Mouse (Mus musculus): Measurements from ENCODE around the gene Vash1. TPM values are rescaled to one million over a fixed set of nuclear protein-coding genes. Genes with fewer than 3 reads are reported as not detected.
A peak's percentile ranks its signal among the peaks of the same experiment; 100 is the strongest.

Vash1 gene
- polyA plus RNA-seq, 1 experiment from 2014 or later, result 6.8 TPM

GRCm38 (mm10) chr12:86679546-86679930, 1.0 kb downstream of the Vash1 start:
- peak overlapping the region; percentile 77 for H3K9ac ChIP-seq (ENCODE audit: low read length)
- H3K4me3 ChIP-seq (replicated peaks; ENCODE audit: low read length), result peak overlapping the region; percentile 74
- ATAC-seq (ENCODE audit: insufficient read depth, low FRiP score), result no peak
- peak overlapping the region; percentile 72; the same call in 1 of the 2 replicates for H3K27ac ChIP-seq (ENCODE audit: low read length)
- H3K4me1 ChIP-seq (ENCODE audit: control insufficient read depth, insufficient read depth, low read length), result peaks cover 4% of the 10 kb centered on the region; the same call in 1 of the 2 replicates
- 2% methylated on average over 9 of the region's 9 CpGs for WGBS
- no peaks in the 10 kb centered on the region; the same call in 1 of the 2 replicates for H3K27me3 ChIP-seq (ENCODE audit: control insufficient read depth, insufficient read depth, low read length)
- H3K4me2 ChIP-seq (ENCODE audit: low read depth, low read length), result peak overlapping the region; percentile 100
- H3K36me3 ChIP-seq (ENCODE audit: control insufficient read depth, insufficient read depth, low read length), result no peaks in the 10 kb centered on the region
- H3K9me3 ChIP-seq (replicated peaks; ENCODE audit: control insufficient read depth, low read length), result no peaks in the 10 kb centered on the region

DNA sequence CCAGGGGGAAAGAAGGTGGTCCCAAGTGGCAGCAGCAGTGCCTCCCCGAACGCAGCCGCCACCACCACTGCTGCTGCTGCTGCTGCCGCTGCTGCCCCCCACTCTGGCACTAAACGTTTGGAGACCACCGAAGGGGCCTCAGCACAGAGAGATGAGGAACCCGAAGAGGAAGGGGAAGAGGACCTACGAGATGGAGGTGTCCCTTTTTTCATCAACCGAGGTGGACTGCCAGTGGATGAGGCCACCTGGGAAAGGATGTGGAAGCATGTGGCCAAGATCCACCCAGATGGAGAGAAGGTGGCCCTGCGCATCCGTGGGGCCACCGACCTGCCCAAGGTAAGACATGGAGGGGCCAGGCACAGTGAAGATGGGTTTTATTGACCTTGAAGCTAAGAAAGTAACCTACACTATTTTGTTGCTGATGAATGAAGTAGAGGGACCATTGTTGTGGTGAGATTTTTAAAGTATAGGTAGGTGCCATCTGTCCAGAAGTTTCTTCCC, 1.5 kb downstream of the Vash1 start:
- Histone ChIP-seq H3K36me3 (ENCODE audit: control insufficient read depth, insufficient read depth, low read length) (no peaks in the 10 kb centered on the region), H3K27me3 (ENCODE audit: control insufficient read depth, insufficient read depth, low read length) (no peaks in the 10 kb centered on the region; the same call in 1 of the 2 replicates), H3K27ac (ENCODE audit: low read length) (0 out of 2 replicates have a peak overlapping the region, but pooled peaks have one; percentile 38), H3K9ac (ENCODE audit: low read length) (peak overlapping the region; percentile 77), H3K9me3 (replicated peaks; ENCODE audit: control insufficient read depth, low read length) (no peaks in the 10 kb centered on the region), H3K4me1 (ENCODE audit: control insufficient read depth, insufficient read depth, low read length) (peaks cover 4% of the 10 kb centered on the region; the same call in 1 of the 2 replicates), H3K4me2 (ENCODE audit: low read depth, low read length) (peak overlapping the region; percentile 100), H3K4me3 (replicated peaks; ENCODE audit: low read length) (peak overlapping the region; percentile 74)
- ATAC-seq (ENCODE audit: insufficient read depth, low FRiP score), result no peak
- WGBS, result 27% methylated on average over 12 of the region's 12 CpGs

- no peak for ATAC-seq (ENCODE audit: insufficient read depth, low FRiP score)
- H3K9ac ChIP-seq (ENCODE audit: low read length), result peak overlapping the region; percentile 77
- no peaks in the 10 kb centered on the region for H3K36me3 ChIP-seq (ENCODE audit: control insufficient read depth, insufficient read depth, low read length)
- peaks cover 4% of the 10 kb centered on the region; the same call in 1 of the 2 replicates for H3K4me1 ChIP-seq (ENCODE audit: control insufficient read depth, insufficient read depth, low read length)
- no peaks in the 10 kb centered on the region; the same call in 1 of the 2 replicates for H3K27me3 ChIP-seq (ENCODE audit: control insufficient read depth, insufficient read depth, low read length)
- WGBS, result 22% methylated on average over 11 of the region's 11 CpGs
- peak overlapping the region; percentile 74 for H3K4me3 ChIP-seq (replicated peaks; ENCODE audit: low read length)
- H3K9me3 ChIP-seq (replicated peaks; ENCODE audit: control insufficient read depth, low read length), result no peaks in the 10 kb centered on the region
- 0 out of 2 replicates have a peak overlapping the region, but pooled peaks have one; percentile 38 for H3K27ac ChIP-seq (ENCODE audit: low read length)
- H3K4me2 ChIP-seq (ENCODE audit: low read depth, low read length), result peak overlapping the region; percentile 100
Measured at GRCm38 (mm10) chr12:86680591-86681193, 2.2 kb downstream of the Vash1 start.

- ATAC-seq (ENCODE audit: insufficient read depth, low FRiP score), result no peak
- Histone ChIP-seq H3K36me3 (ENCODE audit: control insufficient read depth, insufficient read depth, low read length) (no peaks in the 10 kb centered on the region), H3K27ac (ENCODE audit: low read length) (no peak overlapping the region), H3K9ac (ENCODE audit: low read length) (no peak overlapping the region), H3K4me3 (replicated peaks; ENCODE audit: low read length) (no peak overlapping the region), H3K4me2 (ENCODE audit: low read depth, low read length) (peak overlapping the region; percentile 0), H3K4me1 (ENCODE audit: control insufficient read depth, insufficient read depth, low read length) (peaks cover 4% of the 10 kb centered on the region; the same call in 1 of the 2 replicates), H3K27me3 (ENCODE audit: control insufficient read depth, insufficient read depth, low read length) (no peaks in the 10 kb centered on the region; the same call in 1 of the 2 replicates), H3K9me3 (replicated peaks; ENCODE audit: control insufficient read depth, low read length) (no peaks in the 10 kb centered on the region)
- WGBS, result 75% methylated on average over 9 of the region's 9 CpGs
Measured at GRCm38 (mm10) chr12:86681626-86682025, 3.1 kb downstream of the Vash1 start.

GRCm38 (mm10) chr12:86682178-86682577, 3.7 kb downstream of the Vash1 start:
- Histone ChIP-seq H3K4me3 (replicated peaks; ENCODE audit: low read length) (no peak overlapping the region), H3K36me3 (ENCODE audit: control insufficient read depth, insufficient read depth, low read length) (no peaks in the 10 kb centered on the region), H3K9ac (ENCODE audit: low read length) (no peak overlapping the region), H3K9me3 (replicated peaks; ENCODE audit: control insufficient read depth, low read length) (no peaks in the 10 kb centered on the region), H3K4me1 (ENCODE audit: control insufficient read depth, insufficient read depth, low read length) (peaks cover 4% of the 10 kb centered on the region; the same call in 1 of the 2 replicates), H3K4me2 (ENCODE audit: low read depth, low read length) (peak overlapping the region; percentile 0; the same call in 1 of the 2 replicates), H3K27ac (ENCODE audit: low read length) (no peak overlapping the region), H3K27me3 (ENCODE audit: control insufficient read depth, insufficient read depth, low read length) (no peaks in the 10 kb centered on the region; the same call in 1 of the 2 replicates)
- 72% methylated on average over 8 of the region's 8 CpGs for WGBS
- ATAC-seq (ENCODE audit: insufficient read depth, low FRiP score), result no peak

- no peak overlapping the region for H3K27ac ChIP-seq (ENCODE audit: low read length)
- no peaks in the 10 kb centered on the region; the same call in 1 of the 2 replicates for H3K27me3 ChIP-seq (ENCODE audit: control insufficient read depth, insufficient read depth, low read length)
- peaks cover 4% of the 10 kb centered on the region; the same call in 1 of the 2 replicates for H3K4me1 ChIP-seq (ENCODE audit: control insufficient read depth, insufficient read depth, low read length)
- ATAC-seq (ENCODE audit: insufficient read depth, low FRiP score), result no peak
- H3K9ac ChIP-seq (ENCODE audit: low read length), result no peak overlapping the region
- no peaks in the 10 kb centered on the region for H3K9me3 ChIP-seq (replicated peaks; ENCODE audit: control insufficient read depth, low read length)
- no peak overlapping the region for H3K4me2 ChIP-seq (ENCODE audit: low read depth, low read length)
- H3K36me3 ChIP-seq (ENCODE audit: control insufficient read depth, insufficient read depth, low read length), result no peaks in the 10 kb centered on the region
- WGBS, result 71% methylated on average over 7 of the region's 7 CpGs
- no peak overlapping the region for H3K4me3 ChIP-seq (replicated peaks; ENCODE audit: low read length)
Measured at GRCm38 (mm10) chr12:86683698-86684097, 5.2 kb downstream of the Vash1 start.

DNA sequence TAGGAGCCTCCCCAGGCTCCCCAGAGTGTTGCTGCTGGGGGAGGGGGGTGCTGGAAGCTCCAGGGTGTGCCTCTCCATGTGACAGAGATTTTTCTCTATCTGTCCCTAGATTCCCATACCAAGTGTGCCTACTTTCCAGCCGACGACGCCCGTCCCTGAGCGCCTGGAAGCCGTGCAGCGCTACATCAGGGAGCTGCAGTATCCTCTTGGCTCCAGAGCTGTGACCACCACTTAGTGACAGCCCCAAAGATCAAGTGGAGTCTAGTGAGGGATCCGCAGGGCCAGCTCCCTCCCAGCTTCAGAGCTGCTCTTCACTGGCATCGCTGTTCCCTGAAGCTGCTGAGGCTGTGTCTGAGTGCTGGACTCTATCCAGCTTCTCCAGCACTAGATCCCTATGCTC, 6.8 kb downstream of the Vash1 start:
- WGBS, result 76% methylated on average over 9 of the region's 9 CpGs
- H3K9me3 ChIP-seq (replicated peaks; ENCODE audit: control insufficient read depth, low read length), result no peaks in the 10 kb centered on the region
- H3K9ac ChIP-seq (ENCODE audit: low read length), result no peak overlapping the region
- H3K4me2 ChIP-seq (ENCODE audit: low read depth, low read length), result no peak overlapping the region
- H3K36me3 ChIP-seq (ENCODE audit: control insufficient read depth, insufficient read depth, low read length), result no peaks in the 10 kb centered on the region
- no peaks in the 10 kb centered on the region for H3K27me3 ChIP-seq (ENCODE audit: control insufficient read depth, insufficient read depth, low read length)
- no peak for ATAC-seq (ENCODE audit: insufficient read depth, low FRiP score)
- no peaks in the 10 kb centered on the region for H3K4me1 ChIP-seq (ENCODE audit: control insufficient read depth, insufficient read depth, low read length)
- no peak overlapping the region for H3K4me3 ChIP-seq (replicated peaks; ENCODE audit: low read length)
- H3K27ac ChIP-seq (ENCODE audit: low read length), result no peak overlapping the region

DNA sequence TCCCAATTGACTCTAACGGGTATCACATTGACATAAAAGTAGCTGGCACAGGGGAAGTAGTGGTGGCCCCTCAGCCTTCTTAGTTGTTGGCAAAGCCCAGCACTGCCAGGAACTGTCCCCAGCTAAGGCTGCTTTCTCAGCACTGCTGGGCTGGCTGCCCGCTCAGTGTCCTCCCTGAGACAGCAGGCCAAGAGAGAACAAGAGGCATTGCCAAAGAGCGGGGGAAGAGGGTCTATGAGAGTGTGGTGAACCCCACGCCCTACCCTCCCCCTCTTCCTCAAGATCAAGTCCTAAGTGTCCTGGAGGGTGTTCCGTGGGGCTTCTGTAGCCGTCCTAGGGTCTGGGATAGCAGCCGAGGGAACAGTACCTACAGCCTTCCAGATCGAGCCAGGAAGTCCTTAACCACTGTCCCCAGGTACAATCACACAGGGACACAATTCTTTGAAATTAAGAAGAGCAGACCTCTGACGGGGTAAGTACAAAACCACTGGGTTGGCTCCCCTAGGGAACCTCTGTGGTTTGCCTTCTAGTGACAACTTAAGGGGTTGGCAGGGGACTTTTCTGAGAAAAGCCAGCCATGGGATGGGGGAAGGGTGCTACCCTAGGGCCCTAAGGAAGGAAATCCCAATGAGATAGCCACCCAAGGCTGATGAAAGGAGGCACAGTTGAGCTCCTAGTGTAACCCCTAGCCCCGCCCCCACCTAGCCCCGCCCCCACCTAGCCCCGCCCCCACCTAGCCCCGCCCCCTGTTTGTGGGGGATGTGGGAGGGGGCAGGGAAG, 8.2 kb downstream of the Vash1 start:
- ATAC-seq (ENCODE audit: insufficient read depth, low FRiP score), result no peak

More for the DNA sequence above, 8.2 kb downstream of the Vash1 start:
- H3K27me3 ChIP-seq (ENCODE audit: control insufficient read depth, insufficient read depth, low read length), result no peaks in the 10 kb centered on the region
- no peak overlapping the region for H3K4me2 ChIP-seq (ENCODE audit: low read depth, low read length)
- no peak overlapping the region for H3K9ac ChIP-seq (ENCODE audit: low read length)
- no peak overlapping the region for H3K4me3 ChIP-seq (replicated peaks; ENCODE audit: low read length)
- no peaks in the 10 kb centered on the region for H3K9me3 ChIP-seq (replicated peaks; ENCODE audit: control insufficient read depth, low read length)
- H3K4me1 ChIP-seq (ENCODE audit: control insufficient read depth, insufficient read depth, low read length), result no peaks in the 10 kb centered on the region
- no peak overlapping the region for H3K27ac ChIP-seq (ENCODE audit: low read length)
- no peaks in the 10 kb centered on the region for H3K36me3 ChIP-seq (ENCODE audit: control insufficient read depth, insufficient read depth, low read length)
- 61% methylated on average over 12 of the region's 13 CpGs for WGBS
